Mouse (Mus musculus): Measurements from ENCODE around the gene Eea1.

DNA sequence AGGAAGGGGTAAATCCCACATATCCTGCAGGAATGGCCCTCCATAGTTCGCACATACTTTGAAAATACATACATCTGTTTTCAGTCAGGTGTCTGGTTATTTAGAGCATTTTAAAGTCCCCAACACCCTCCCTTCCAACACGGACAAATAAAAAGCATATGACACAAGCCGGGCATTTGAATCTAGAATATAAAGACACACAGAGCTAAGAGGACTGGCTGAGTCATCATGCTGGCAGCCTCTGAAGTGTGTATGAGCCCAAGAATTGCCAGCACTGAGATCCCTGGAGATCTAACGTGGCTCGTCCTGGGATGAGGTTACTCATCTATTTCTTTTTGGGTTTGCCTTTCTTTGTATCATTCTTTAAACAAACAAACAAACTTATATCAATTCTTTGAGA, 29.4 kb upstream of the Eea1 start:
- TF ChIP-seq CTCF (IDR thresholded peaks at IDR 0.05; ENCODE audit: borderline replicate concordance, extremely low read depth, insufficient read depth, insufficient read length) (no peak), POLR2A (IDR thresholded peaks at IDR 0.05; ENCODE audit: borderline replicate concordance, extremely low read depth, insufficient read depth, insufficient read length, poor library complexity, severe bottlenecking) (no peak)

Measured in brain, embryonic 14.5 days (tissue).